Mouse (Mus musculus) thymus, adult 2 months (tissue): ENCODE data around the gene Arih2. TPM values are rescaled to one million over a fixed set of nuclear protein-coding genes. Genes with fewer than 3 reads are reported as not detected.

Experiments
- DNase-seq: peaks from one replicate; pipeline ENCODE4 v3.0.0; 2021
- H3K27ac ChIP-seq: fragments of 200-500 bp; 2 replicates; pipeline ENCODE4 v1.5.1; 2012; ENCODE audit warnings: low read length, control low read depth; ENCODE audit not compliant: control insufficient read depth, insufficient read depth
- H3K27me3 ChIP-seq: fragments of 200-500 bp; 2 replicates; pipeline ENCODE4 v1.6.1; 2012; ENCODE audit warnings: mild to moderate bottlenecking, low read length, moderate library complexity, mixed read lengths; ENCODE audit not compliant: control insufficient read depth, insufficient read depth
- H3K36me3 ChIP-seq: fragments of 200-500 bp; 2 replicates; pipeline ENCODE4 v1.6.1; 2012; ENCODE audit warnings: mild to moderate bottlenecking, low read length, moderate library complexity; ENCODE audit not compliant: control insufficient read depth, insufficient read depth
- H3K4me1 ChIP-seq: fragments of 200-500 bp; replicated peaks from 2 replicates; pipeline ENCODE4 v1.6.1; 2012; ENCODE audit warnings: low read length; ENCODE audit not compliant: control insufficient read depth, insufficient read depth
- H3K4me3 ChIP-seq: fragments of 200-500 bp; 2 replicates; pipeline ENCODE4 v1.5.1; 2012; ENCODE audit warnings: mild to moderate bottlenecking, low read length, control low read depth, moderate library complexity; ENCODE audit not compliant: control insufficient read depth, insufficient read depth
- CTCF ChIP-seq: fragments of 200-500 bp; IDR thresholded peaks from 2 replicates; pipeline ENCODE4 v1.5.1; 2012; ENCODE audit warnings: mild to moderate bottlenecking, control low read depth, low read length, moderate library complexity, borderline replicate concordance; ENCODE audit not compliant: control insufficient read depth, poor library complexity, insufficient read depth; ENCODE audit errors: extremely low read depth
- POLR2A ChIP-seq: fragments of 200-500 bp; IDR thresholded peaks from 2 replicates; pipeline ENCODE4 v1.6.1; 2012; ENCODE audit warnings: mild to moderate bottlenecking, low read length, control low read depth, moderate library complexity; ENCODE audit not compliant: control insufficient read depth, poor library complexity, insufficient read depth; ENCODE audit errors: extremely low read depth
- WGBS: fragments of 180-500 bp; shearing (Covaris S2); methylation state at CpG from one replicate; pipeline ENCODE4 v1.1.7; 2018; 5-methylcytosine and 5-hydroxymethylcytosine counted together
- polyA plus RNA-seq: library from polyadenylated mRNA; depleted of rRNA; stranded (reverse); fragments of >200 nt; gene quantifications from 2 replicates; pipeline ENCODE4 v1.2.3, GENCODE M21; 2012

Arih2 gene
- polyA plus RNA-seq, 1 experiment = 63.0 TPM

- peaks cover 33% of the 10 kb centered on the region for H3K36me3 ChIP-seq
- H3K27me3 ChIP-seq = no peaks in the 10 kb centered on the region
- WGBS = 93% methylated on average over 4 of the region's 4 CpGs
- H3K27ac ChIP-seq = no peak overlapping the region
- H3K4me1 ChIP-seq = peaks cover 4% of the 10 kb centered on the region
- DNase-seq = no peak
- TF ChIP-seq CTCF = no peak
- TF ChIP-seq POLR2A = no peak
- no peak overlapping the region for H3K4me3 ChIP-seq
These were observed 47.2 kb downstream of the Arih2 start for GRCm38 (mm10) chr9:108601986-108602385.

DNA sequence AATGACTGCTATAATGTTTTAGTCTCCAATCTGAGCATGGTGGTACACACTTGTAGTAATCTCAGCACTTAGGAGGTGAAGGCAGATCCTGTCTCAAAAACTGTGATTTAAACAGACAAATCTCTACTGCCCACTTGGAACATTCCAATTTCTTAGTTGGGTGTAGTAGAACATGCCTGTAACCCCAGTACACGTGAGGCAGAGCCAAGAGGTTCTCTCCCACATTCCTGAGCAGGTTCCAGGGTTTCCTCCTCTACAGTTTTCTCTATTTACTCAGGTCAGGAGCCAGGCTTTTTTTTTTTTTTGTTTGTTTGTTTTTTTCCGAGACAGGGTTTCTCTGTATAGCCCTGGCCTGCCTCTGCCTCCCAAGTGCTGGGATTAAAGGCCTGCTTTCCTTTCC is 49.2 kb downstream of the Arih2 start:
- Histone ChIP-seq H3K4me3 (no peak overlapping the region), H3K27me3 (no peaks in the 10 kb centered on the region), H3K4me1 (peaks cover 7% of the 10 kb centered on the region), H3K36me3 (peaks cover 16% of the 10 kb centered on the region), H3K27ac (no peak overlapping the region)
- no peak for TF ChIP-seq POLR2A
- no peak for TF ChIP-seq CTCF
- DNase-seq = no peak
- WGBS = 93% methylated on average over 2 of the region's 2 CpGs

DNA sequence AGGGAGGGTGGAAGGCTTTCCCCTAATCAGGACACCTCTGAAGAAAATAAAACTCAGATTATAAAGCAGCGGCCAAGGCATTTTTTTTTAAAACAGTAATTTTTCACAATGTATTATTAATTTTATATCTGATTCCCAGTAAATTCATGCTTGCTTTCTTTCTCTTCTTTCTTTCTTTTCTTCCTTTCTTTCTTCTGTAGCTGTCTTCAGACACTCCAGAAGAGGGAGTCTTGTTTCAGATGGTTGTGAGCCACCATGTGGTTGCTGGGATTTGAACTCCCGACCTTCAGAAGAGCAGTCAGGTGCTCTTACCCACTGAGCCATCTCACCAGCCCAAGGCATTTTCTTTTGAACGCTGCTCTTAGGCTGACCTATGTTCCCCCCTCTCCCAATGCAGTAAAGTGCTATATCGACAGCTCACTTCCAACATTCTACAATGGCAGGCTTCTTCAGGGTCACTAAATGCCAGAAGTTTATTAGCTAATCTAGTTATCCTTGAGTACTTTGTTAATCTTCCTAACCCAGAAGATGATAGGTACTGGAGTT is 50.1 kb downstream of the Arih2 start:
- H3K36me3 ChIP-seq = peaks cover 8% of the 10 kb centered on the region
- H3K27me3 ChIP-seq = no peaks in the 10 kb centered on the region
- DNase-seq = no peak
- H3K4me3 ChIP-seq = no peak overlapping the region
- no peak for TF ChIP-seq POLR2A
- TF ChIP-seq CTCF = no peak
- 80% methylated on average over 4 of the region's 4 CpGs for WGBS
- H3K27ac ChIP-seq = no peak overlapping the region
- peaks cover 7% of the 10 kb centered on the region for H3K4me1 ChIP-seq

GRCm38 (mm10) chr9:108596998-108597764 is 52.0 kb downstream of the Arih2 start, which contains the start of gene P4htm:
Gene P4htm (minus strand): TSS chr9:108597667.
- H3K27ac ChIP-seq = no peak within 1 kb of the TSS

GRCm38 (mm10) chr9:108594354-108594753 is 54.8 kb downstream of the Arih2 start:
- no peak for DNase-seq
- no peak overlapping the region for H3K4me3 ChIP-seq
- no peak overlapping the region for H3K27ac ChIP-seq
- H3K36me3 ChIP-seq = no peaks in the 10 kb centered on the region
- no peak for TF ChIP-seq POLR2A
- TF ChIP-seq CTCF = no peak
- 93% methylated on average over 3 of the region's 3 CpGs for WGBS
- peaks cover 7% of the 10 kb centered on the region for H3K4me1 ChIP-seq
- no peaks in the 10 kb centered on the region for H3K27me3 ChIP-seq

More at GRCm38 (mm10) chr9:108596998-108597764, 52.0 kb downstream of the Arih2 start, which contains the start of gene P4htm:
- peak; percentile 54 for DNase-seq
- 0 out of 2 replicates have a peak, but pooled peaks have one; percentile 22 for TF ChIP-seq CTCF
- no peak for TF ChIP-seq POLR2A
- WGBS = 6% methylated on average over 69 of the region's 69 CpGs
- Histone ChIP-seq H3K36me3 (no peaks in the 10 kb centered on the region), H3K4me3 (peak within 1 kb of the TSS; percentile 78), H3K4me1 (peaks cover 7% of the 10 kb centered on the region), H3K27me3 (no peaks in the 10 kb centered on the region)

- WGBS = 96% methylated on average over 4 of the region's 4 CpGs
These were observed 57.7 kb downstream of the Arih2 start for GRCm38 (mm10) chr9:108591462-108591861.

More at GRCm38 (mm10) chr9:108591462-108591861, 57.7 kb downstream of the Arih2 start:
- Histone ChIP-seq H3K27me3 (no peaks in the 10 kb centered on the region), H3K4me1 (peaks cover 2% of the 10 kb centered on the region; the same call in 1 of the 2 replicates), H3K27ac (no peak overlapping the region), H3K4me3 (no peak overlapping the region), H3K36me3 (no peaks in the 10 kb centered on the region)
- TF ChIP-seq POLR2A (no peak), CTCF (no peak)
- no peak for DNase-seq
